Mouse (Mus musculus): ENCODE measurements around the gene Dhdds.

GRCm38 (mm10) chr4:133943791-133944190 is 56.9 kb downstream of the Dhdds start:
- TF ChIP-seq CTCF (IDR thresholded peaks at IDR 0.05; ENCODE audit: low read depth, low read length) (no peak), POLR2A (IDR thresholded peaks at IDR 0.05; ENCODE audit: borderline replicate concordance, low read depth, low read length) (no peak)

All from bone marrow macrophage, adult 2 months (primary cell).